Mouse (Mus musculus): ENCODE results near the gene Lrrc28.
"Not testable (repeated sequence)": the region's sequence is repeated elsewhere in the genome, so short reads cannot be mapped to it uniquely, and the experiment has no call there.

The Lrrc28 gene

GRCm38 (mm10) chr7:67529381-67529780 lies 115.7 kb downstream of the Lrrc28 start:
- DNase-seq (ENCODE audit: low read depth, low spot score) = no peak

DNA sequence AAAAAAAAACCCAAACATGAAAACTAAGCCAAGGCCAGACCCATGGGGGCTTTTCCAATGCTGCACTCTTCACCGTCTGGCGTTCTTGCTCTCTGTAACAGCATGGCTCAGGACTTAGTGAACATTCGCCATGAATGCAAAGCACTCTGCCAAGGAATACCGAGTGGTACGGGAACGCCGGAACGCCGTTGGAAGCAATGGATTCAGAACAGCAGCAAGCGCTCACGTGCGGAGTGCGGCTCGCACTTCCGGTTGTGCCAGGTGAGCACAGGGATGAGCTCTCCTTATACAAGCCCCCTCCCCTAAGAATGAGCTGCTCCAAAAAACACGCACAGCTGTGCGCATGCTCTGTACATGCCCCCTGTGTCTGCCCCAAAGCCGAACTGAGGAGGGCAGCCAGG lies 116.2 kb downstream of the Lrrc28 start:
- no peak for DNase-seq (ENCODE audit: low read depth, low spot score)

DNA sequence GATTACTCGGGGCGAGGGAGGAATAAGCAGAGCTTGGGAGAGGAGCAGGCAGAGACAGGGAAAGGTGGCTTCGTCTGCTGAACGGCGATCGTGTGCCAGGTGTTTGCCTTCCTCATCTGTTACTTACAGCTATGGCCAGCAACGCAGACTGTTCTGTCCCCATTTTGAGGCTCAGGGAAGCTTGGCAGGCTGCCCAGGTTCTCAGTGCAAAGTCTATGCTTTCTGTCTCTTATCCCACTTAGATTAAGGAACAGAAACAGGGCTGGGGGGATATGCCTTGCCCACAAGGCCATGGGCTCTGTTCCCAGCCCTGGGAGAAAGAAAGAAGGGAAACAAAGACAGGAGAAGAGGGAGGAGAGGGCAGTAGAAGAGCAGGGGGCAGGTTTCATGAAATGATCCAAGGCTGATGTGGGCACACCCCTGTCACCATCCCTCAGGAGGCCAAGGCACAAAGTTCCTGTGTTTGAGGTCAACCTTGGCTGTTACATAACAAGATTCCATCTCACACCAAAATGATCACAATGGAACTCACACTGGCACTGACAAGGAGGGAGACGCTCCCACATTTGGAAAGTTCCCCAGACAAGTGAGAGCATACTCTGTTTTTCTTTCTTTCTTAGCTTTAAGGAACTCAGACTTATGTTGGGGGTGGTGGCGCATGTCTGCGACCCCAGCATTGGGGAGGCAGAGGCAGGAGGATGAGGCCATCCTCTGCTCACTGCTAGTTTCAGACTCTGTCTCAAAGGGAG lies 116.8 kb downstream of the Lrrc28 start:
- DNase-seq (ENCODE audit: low read depth, low spot score) = no peak

- no peak for DNase-seq (ENCODE audit: low read depth, low spot score)
Measured at GRCm38 (mm10) chr7:67525886-67526580, 119.0 kb downstream of the Lrrc28 start.

GRCm38 (mm10) chr7:67524069-67524468 lies 121.0 kb downstream of the Lrrc28 start:
- not testable (repeated sequence) for DNase-seq (ENCODE audit: low read depth, low spot score)

DNA sequence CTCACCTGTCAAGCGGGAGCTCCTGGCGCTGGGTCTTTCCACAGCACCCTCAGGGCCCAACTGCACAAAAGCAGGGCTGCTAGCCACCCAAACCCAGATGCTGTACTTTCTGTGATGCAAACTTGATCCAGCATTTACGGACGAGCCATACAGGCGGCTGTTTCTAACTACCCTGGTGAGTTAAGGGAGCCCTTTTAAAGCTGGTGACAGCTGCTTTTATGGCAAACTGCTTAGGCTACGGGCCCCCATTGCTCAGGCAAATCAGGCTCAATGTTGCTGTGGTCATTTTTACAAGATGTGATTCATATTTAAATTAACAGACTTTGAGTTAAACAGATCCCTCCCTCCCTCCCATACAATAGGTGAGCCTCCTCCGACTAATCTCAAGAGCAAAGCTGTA lies 121.7 kb downstream of the Lrrc28 start:
- DNase-seq (ENCODE audit: low read depth, low spot score) = no peak

GRCm38 (mm10) chr7:67521731-67522130 lies 123.3 kb downstream of the Lrrc28 start:
- DNase-seq (ENCODE audit: low read depth, low spot score) = not testable (repeated sequence)

DNA sequence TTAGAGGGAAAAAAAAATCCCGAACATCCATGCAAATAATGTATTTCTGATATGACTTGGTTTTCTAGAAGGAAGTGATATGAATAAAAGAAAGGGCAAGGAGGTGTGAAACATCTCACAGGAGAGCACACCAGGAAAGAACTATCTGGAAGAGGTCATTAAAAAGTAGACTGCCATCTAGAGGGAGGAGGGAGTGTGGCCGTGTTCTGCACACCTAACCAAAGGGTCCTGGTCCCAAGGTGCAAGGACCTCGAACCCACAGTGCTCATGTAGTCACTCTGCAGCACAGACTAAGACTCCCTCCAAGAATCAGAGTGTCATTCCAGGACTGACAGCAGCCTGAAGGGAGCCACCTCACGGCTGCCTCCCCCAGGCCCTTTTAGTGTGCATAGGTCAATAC lies 124.1 kb downstream of the Lrrc28 start:
- DNase-seq (ENCODE audit: low read depth, low spot score) = no peak

- no peak for DNase-seq (ENCODE audit: low read depth, low spot score)
Measured at GRCm38 (mm10) chr7:67520001-67520400, 125.1 kb downstream of the Lrrc28 start.

DNA sequence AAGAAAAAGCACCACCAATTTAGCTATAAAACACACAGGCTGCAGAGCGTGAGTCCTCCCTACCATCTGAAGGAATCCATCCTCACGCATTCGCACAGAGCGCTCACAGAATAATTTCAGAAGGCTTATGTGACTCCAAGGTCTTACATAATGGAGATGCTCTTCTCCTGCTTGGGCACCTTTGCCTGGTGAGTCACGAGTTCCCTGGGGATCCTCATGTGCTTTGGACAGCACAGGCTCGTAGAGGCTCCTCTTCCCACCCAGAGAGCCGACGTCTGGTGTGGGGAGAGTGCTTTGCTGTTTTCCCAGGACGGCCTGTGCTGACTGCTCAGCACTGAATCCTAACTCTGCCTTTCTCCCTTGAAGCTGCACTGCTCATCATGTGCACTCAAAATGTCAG lies 129.4 kb downstream of the Lrrc28 start:
- no peak for DNase-seq (ENCODE audit: low read depth, low spot score)

DNA sequence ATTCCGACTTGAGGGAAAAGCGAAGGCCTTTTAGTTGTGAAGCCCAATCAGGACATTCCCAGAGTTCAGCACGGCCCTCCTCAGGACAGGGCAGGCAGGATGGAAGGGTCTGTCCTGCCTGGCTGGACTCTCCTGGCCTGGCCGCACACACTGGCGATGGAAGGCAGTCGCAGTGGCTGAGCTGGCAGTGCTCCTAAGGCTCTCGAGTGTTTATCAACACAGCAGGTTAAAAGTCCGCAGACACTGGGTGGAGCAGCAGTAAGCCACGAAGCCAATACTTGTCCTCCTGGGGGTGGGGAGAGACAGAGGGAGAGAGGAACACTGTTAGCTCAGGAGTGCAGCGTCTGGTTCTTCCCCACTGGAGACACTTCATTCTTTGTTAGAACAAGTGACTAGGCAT lies 130.2 kb downstream of the Lrrc28 start:
- DNase-seq (ENCODE audit: low read depth, low spot score) = no peak

GRCm38 (mm10) chr7:67514380-67514779 lies 130.7 kb downstream of the Lrrc28 start:
- no peak for DNase-seq (ENCODE audit: low read depth, low spot score)

GRCm38 (mm10) chr7:67513656-67514055 lies 131.4 kb downstream of the Lrrc28 start:
- DNase-seq (ENCODE audit: low read depth, low spot score) = no peak

GRCm38 (mm10) chr7:67511606-67512005 lies 133.5 kb downstream of the Lrrc28 start:
- DNase-seq (ENCODE audit: low read depth, low spot score) = no peak

- no peak for DNase-seq (ENCODE audit: low read depth, low spot score)
Measured at GRCm38 (mm10) chr7:67503281-67504010, 141.6 kb downstream of the Lrrc28 start.

GRCm38 (mm10) chr7:67502631-67503030 lies 142.4 kb downstream of the Lrrc28 start:
- no peak for DNase-seq (ENCODE audit: low read depth, low spot score)

DNA sequence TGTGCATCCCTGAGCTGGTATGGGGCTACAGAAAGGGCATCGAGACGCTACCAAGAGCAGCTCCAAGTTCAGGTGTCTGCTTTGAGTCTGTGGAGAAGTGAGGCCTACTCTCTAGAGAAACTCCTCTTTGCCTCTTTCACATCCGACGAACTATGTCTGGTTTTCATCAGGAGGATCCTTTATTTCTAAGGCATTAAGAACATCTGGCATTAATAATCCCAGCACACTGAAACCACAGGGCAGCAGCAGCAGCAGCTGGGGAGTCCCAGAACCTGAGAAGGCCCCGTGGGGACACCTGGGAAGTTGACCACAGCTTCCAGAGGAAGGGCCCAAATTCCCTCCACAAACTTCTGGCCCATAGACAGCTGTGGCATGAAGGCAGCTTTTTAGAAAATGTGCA lies 144.2 kb downstream of the Lrrc28 start:
- DNase-seq (ENCODE audit: low read depth, low spot score) = peak; percentile 50

DNA sequence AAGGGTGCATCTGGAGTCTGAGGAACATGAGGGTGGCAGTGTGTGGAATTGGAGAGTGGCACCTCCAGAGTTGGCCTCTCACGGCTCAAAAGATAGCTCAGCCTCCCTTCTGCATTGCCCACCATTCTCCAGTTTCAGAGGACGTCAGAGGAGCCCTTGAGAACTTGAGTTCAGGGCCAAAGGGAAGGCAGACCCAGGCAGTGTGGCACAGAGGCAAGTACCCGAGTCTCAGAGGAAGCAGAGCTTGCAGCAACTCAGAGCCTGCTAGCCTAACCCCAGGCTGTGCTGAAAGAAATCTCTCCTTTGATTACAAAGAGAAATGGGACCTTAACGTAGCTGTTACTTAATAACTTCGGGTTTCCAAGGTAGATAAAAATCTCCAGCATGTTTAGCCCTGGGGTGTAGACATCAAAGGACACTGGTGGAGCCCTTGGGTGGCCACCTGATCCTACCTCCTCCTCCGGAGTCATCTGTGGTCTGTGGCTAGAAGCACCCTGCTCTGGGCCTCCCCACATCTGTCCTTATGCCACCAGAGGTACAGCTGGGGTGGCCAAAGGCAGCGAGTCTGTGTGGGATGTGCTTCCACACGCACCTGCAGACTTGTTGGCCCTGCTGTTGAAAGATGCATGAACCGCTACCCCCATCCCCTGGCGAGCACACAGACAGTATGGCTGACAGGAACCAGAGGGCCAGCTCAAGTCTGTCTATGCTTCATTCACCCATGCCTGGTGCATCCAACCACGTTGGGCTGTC lies 144.8 kb downstream of the Lrrc28 start:
- DNase-seq (ENCODE audit: low read depth, low spot score) = no peak

DNA sequence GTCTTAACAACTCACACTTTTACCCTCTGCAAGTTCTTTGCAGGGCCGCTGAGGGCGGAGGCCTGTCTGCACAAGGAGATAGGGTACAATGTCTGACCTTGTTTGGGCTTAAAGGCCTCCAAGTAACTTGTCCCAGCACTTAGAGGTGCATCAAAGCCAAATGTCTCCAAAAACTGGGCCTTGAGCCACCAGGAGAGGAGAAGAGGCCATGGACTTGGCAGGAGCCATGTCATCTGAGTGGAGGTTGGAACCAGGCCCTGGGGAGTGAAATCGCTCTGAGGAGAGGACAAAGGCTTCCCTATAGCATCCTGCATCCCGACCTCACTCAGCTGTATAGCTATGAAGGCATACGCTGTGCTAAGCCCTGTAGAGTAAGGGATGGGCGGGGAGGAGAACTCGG lies 145.6 kb downstream of the Lrrc28 start:
- no peak for DNase-seq (ENCODE audit: low read depth, low spot score)

- no peak for DNase-seq (ENCODE audit: low read depth, low spot score)
Measured at GRCm38 (mm10) chr7:67493795-67494687, 151.0 kb downstream of the Lrrc28 start.

DNA sequence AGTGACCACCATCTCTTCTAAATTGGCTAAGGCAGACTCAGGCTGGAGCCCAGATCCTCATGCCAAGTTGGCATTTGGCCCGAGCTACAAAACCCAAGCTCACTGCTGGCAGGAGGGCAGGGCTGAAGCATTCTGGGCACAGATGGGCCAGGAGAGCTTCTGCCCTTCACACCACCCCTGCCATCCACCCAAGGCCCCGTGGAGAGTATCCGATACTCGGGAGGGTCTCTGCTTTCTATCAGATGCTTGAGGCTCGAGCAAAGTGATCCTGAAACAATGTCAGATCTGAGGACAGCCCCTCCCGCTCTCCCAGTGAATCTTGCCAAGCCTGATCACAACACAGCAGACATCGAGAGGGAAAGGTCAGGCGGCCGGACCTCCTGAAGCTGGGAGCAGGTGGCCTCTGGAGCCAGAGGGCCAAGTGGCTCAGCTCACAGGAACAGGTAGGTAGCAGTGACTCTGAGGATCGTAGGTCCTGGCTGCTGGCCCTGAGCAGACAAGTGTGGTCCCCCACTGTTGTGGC lies 157.1 kb downstream of the Lrrc28 start:
- no peak for DNase-seq (ENCODE audit: low read depth, low spot score)
